Mouse (Mus musculus) hindbrain, embryonic 15.5 days (tissue): Measurements from ENCODE around the gene Stambp. TPM values are rescaled to one million over a fixed set of nuclear protein-coding genes. Genes with fewer than 3 reads are reported as not detected.

Experiments
- ATAC-seq: fragments of 200-750 bp; cut with Nextera tagmentation; 2 replicates; pipeline ENCODE4 v1.8.0; 2017; ENCODE audit warnings: low read depth, moderate number of reproducible peaks, moderate TSS enrichment; ENCODE audit not compliant: low FRiP score
- H3K27ac ChIP-seq: fragments of 300-500 bp; sonication (generic); replicated peaks from 2 replicates; pipeline ENCODE4 v1.5.1; 2015; ENCODE audit warnings: mild to moderate bottlenecking, inconsistent platforms
- H3K27me3 ChIP-seq: fragments of 300-500 bp; sonication (generic); 2 replicates; pipeline ENCODE4 v1.6.1; 2015; ENCODE audit warnings: control low read depth, inconsistent platforms
- H3K36me3 ChIP-seq: fragments of 300-500 bp; sonication (generic); 2 replicates; pipeline ENCODE4 v1.6.1; 2015; ENCODE audit warnings: control low read depth, inconsistent platforms
- H3K4me1 ChIP-seq: fragments of 300-500 bp; sonication (generic); replicated peaks from 2 replicates; pipeline ENCODE4 v1.6.1; 2015; ENCODE audit warnings: control low read depth, inconsistent platforms
- H3K4me2 ChIP-seq: fragments of 300-500 bp; sonication (generic); 2 replicates; pipeline ENCODE4 v1.6.1; 2015; ENCODE audit warnings: moderate library complexity, mild to moderate bottlenecking, inconsistent platforms
- H3K4me3 ChIP-seq: fragments of 300-500 bp; sonication (generic); 2 replicates; pipeline ENCODE4 v1.5.1; 2015; ENCODE audit warnings: mild to moderate bottlenecking, inconsistent platforms
- H3K9ac ChIP-seq: fragments of 300-500 bp; sonication (generic); 2 replicates; pipeline ENCODE4 v1.6.1; 2015; ENCODE audit warnings: inconsistent platforms
- H3K9me3 ChIP-seq: fragments of 300-500 bp; sonication (generic); 2 replicates; pipeline ENCODE4 v1.6.1; 2016; ENCODE audit warnings: control low read depth, inconsistent platforms
- WGBS: fragments of 180-500 bp; shearing (Covaris S2); methylation state at CpG from one replicate; pipeline ENCODE4 v1.1.7; 2015; 5-methylcytosine and 5-hydroxymethylcytosine counted together
- polyA plus RNA-seq: library from polyadenylated mRNA; unstranded; fragments of >200 nt; fragmentation: Nextera tagmentation; extraction: Ambion mirVana; gene quantifications from 2 replicates; pipeline ENCODE4 v1.2.1, GENCODE M21; 2015

The Stambp gene
- 55.4 and 62.9 TPM in 2 replicates for polyA plus RNA-seq

GRCm38 (mm10) chr6:83572671-83573070, at the start of gene Stambp:
Gene Stambp, minus strand, starts transcription at chr6:83572729.
- Histone ChIP-seq H3K4me1 (peaks cover 21% of the 10 kb centered on the region), H3K4me2 (peak within 1 kb of the TSS; percentile 83), H3K9me3 (no peaks in the 10 kb centered on the region), H3K27ac (peak within 1 kb of the TSS; percentile 89), H3K9ac (peak within 1 kb of the TSS; percentile 51), H3K27me3 (0 out of 2 replicates have a peak, but pooled peaks cover 6% of the 10 kb centered on the region), H3K36me3 (0 out of 2 replicates have a peak, but pooled peaks cover 2% of the 10 kb centered on the region), H3K4me3 (peak within 1 kb of the TSS; percentile 63)
- WGBS = 3% methylated on average over 5 of the region's 11 CpGs
- ATAC-seq = peak; percentile 88

GRCm38 (mm10) chr6:83619955-83620354, 47.4 kb upstream of the Stambp start:
- H3K4me1 ChIP-seq = no peaks in the 10 kb centered on the region
- H3K36me3 ChIP-seq = no peaks in the 10 kb centered on the region
- no peak overlapping the region for H3K27ac ChIP-seq
- 64% methylated on average over 9 of the region's 9 CpGs for WGBS
- no peak overlapping the region for H3K4me3 ChIP-seq
- H3K9ac ChIP-seq = no peak overlapping the region
- no peak overlapping the region for H3K4me2 ChIP-seq
- ATAC-seq = no peak
- H3K27me3 ChIP-seq = no peaks in the 10 kb centered on the region
- no peaks in the 10 kb centered on the region for H3K9me3 ChIP-seq

- no peak overlapping the region for H3K4me3 ChIP-seq
- H3K9me3 ChIP-seq = no peaks in the 10 kb centered on the region
- ATAC-seq = no peak
- WGBS = 85% methylated on average over 15 of the region's 15 CpGs
- no peaks in the 10 kb centered on the region for H3K27me3 ChIP-seq
- no peaks in the 10 kb centered on the region for H3K36me3 ChIP-seq
- H3K4me1 ChIP-seq = no peaks in the 10 kb centered on the region
- H3K27ac ChIP-seq = no peak overlapping the region
- no peak overlapping the region for H3K4me2 ChIP-seq
- no peak overlapping the region for H3K9ac ChIP-seq
Measured at GRCm38 (mm10) chr6:83617581-83618335, 45.2 kb upstream of the Stambp start.

- Histone ChIP-seq H3K36me3 (no peaks in the 10 kb centered on the region), H3K27me3 (no peaks in the 10 kb centered on the region), H3K4me3 (no peak overlapping the region), H3K4me1 (no peaks in the 10 kb centered on the region), H3K4me2 (no peak overlapping the region), H3K27ac (no peak overlapping the region), H3K9me3 (no peaks in the 10 kb centered on the region), H3K9ac (no peak overlapping the region)
- no peak for ATAC-seq
- WGBS = 87% methylated on average over 5 of the region's 5 CpGs
Measured at GRCm38 (mm10) chr6:83616512-83616911, 44.0 kb upstream of the Stambp start.

- Histone ChIP-seq H3K4me2 (no peak overlapping the region), H3K27ac (no peak overlapping the region), H3K36me3 (no peaks in the 10 kb centered on the region), H3K4me1 (no peaks in the 10 kb centered on the region), H3K27me3 (no peaks in the 10 kb centered on the region), H3K4me3 (no peak overlapping the region), H3K9ac (no peak overlapping the region), H3K9me3 (no peaks in the 10 kb centered on the region)
- no peak for ATAC-seq
- 83% methylated on average over 4 of the region's 4 CpGs for WGBS
Measured at GRCm38 (mm10) chr6:83614469-83614868, 41.9 kb upstream of the Stambp start.

GRCm38 (mm10) chr6:83612976-83613375, 40.4 kb upstream of the Stambp start:
- Histone ChIP-seq H3K4me3 (no peak overlapping the region), H3K27ac (no peak overlapping the region), H3K36me3 (no peaks in the 10 kb centered on the region), H3K9ac (no peak overlapping the region), H3K4me2 (no peak overlapping the region), H3K4me1 (no peaks in the 10 kb centered on the region), H3K9me3 (no peaks in the 10 kb centered on the region), H3K27me3 (no peaks in the 10 kb centered on the region)
- no peak for ATAC-seq
- 89% methylated on average over 1 of the region's 1 CpGs for WGBS

GRCm38 (mm10) chr6:83599636-83600174, 27.2 kb upstream of the Stambp start:
- H3K4me1 ChIP-seq = no peaks in the 10 kb centered on the region

GRCm38 (mm10) chr6:83599060-83599550, 26.6 kb upstream of the Stambp start:
- H3K4me1 ChIP-seq = no peaks in the 10 kb centered on the region
- H3K27me3 ChIP-seq = no peaks in the 10 kb centered on the region
- H3K9me3 ChIP-seq = no peaks in the 10 kb centered on the region
- no peak overlapping the region for H3K9ac ChIP-seq
- ATAC-seq = no peak
- no peaks in the 10 kb centered on the region for H3K36me3 ChIP-seq
- no peak overlapping the region for H3K27ac ChIP-seq
- 40% methylated on average over 24 of the region's 24 CpGs for WGBS
- peak overlapping the region; percentile 34 for H3K4me3 ChIP-seq
- peak overlapping the region; percentile 56 for H3K4me2 ChIP-seq

More at GRCm38 (mm10) chr6:83599636-83600174, 27.2 kb upstream of the Stambp start:
- WGBS = 88% methylated on average over 6 of the region's 6 CpGs
- H3K9ac ChIP-seq = no peak overlapping the region
- H3K9me3 ChIP-seq = no peaks in the 10 kb centered on the region
- H3K27me3 ChIP-seq = no peaks in the 10 kb centered on the region
- no peak for ATAC-seq
- no peaks in the 10 kb centered on the region for H3K36me3 ChIP-seq
- peak overlapping the region; percentile 56; the same call in 1 of the 2 replicates for H3K4me2 ChIP-seq
- H3K4me3 ChIP-seq = 0 out of 2 replicates have a peak overlapping the region, but pooled peaks have one; percentile 34
- H3K27ac ChIP-seq = no peak overlapping the region

- no peak overlapping the region for H3K9ac ChIP-seq
- WGBS = 9% methylated on average over 9 of the region's 9 CpGs
- ATAC-seq = no peak
Measured at GRCm38 (mm10) chr6:83598646-83599045, 26.1 kb upstream of the Stambp start.

GRCm38 (mm10) chr6:83597988-83598387, 25.5 kb upstream of the Stambp start:
- WGBS = 73% methylated on average over 3 of the region's 3 CpGs

More at GRCm38 (mm10) chr6:83598646-83599045, 26.1 kb upstream of the Stambp start:
- H3K27ac ChIP-seq = no peak overlapping the region
- peak overlapping the region; percentile 56 for H3K4me2 ChIP-seq
- no peaks in the 10 kb centered on the region for H3K36me3 ChIP-seq
- H3K4me3 ChIP-seq = peak overlapping the region; percentile 34
- no peaks in the 10 kb centered on the region for H3K27me3 ChIP-seq
- H3K9me3 ChIP-seq = no peaks in the 10 kb centered on the region
- H3K4me1 ChIP-seq = no peaks in the 10 kb centered on the region

GRCm38 (mm10) chr6:83595035-83595434, 22.5 kb upstream of the Stambp start:
- Histone ChIP-seq H3K9me3 (no peaks in the 10 kb centered on the region), H3K4me1 (no peaks in the 10 kb centered on the region), H3K9ac (no peak overlapping the region), H3K27me3 (no peaks in the 10 kb centered on the region), H3K36me3 (no peaks in the 10 kb centered on the region), H3K27ac (no peak overlapping the region), H3K4me3 (no peak overlapping the region), H3K4me2 (no peak overlapping the region)
- WGBS = 83% methylated on average over 2 of the region's 2 CpGs
- ATAC-seq = no peak

More at GRCm38 (mm10) chr6:83597988-83598387, 25.5 kb upstream of the Stambp start:
- Histone ChIP-seq H3K9ac (no peak overlapping the region), H3K27me3 (no peaks in the 10 kb centered on the region), H3K27ac (no peak overlapping the region), H3K4me2 (no peak overlapping the region), H3K4me3 (no peak overlapping the region), H3K36me3 (no peaks in the 10 kb centered on the region), H3K4me1 (no peaks in the 10 kb centered on the region), H3K9me3 (no peaks in the 10 kb centered on the region)
- ATAC-seq = no peak

GRCm38 (mm10) chr6:83593896-83594295, 21.4 kb upstream of the Stambp start:
- WGBS = 71% methylated on average over 7 of the region's 7 CpGs
- H3K9me3 ChIP-seq = no peaks in the 10 kb centered on the region
- no peaks in the 10 kb centered on the region for H3K4me1 ChIP-seq
- no peak overlapping the region for H3K27ac ChIP-seq
- no peaks in the 10 kb centered on the region for H3K27me3 ChIP-seq
- no peak overlapping the region for H3K9ac ChIP-seq
- no peaks in the 10 kb centered on the region for H3K36me3 ChIP-seq
- no peak overlapping the region for H3K4me3 ChIP-seq
- no peak for ATAC-seq
- H3K4me2 ChIP-seq = no peak overlapping the region
